Mouse (Mus musculus) hindbrain, postnatal 0 days (tissue): Measurements from ENCODE around the gene Arf1. TPM values are rescaled to one million over a fixed set of nuclear protein-coding genes. Genes with fewer than 3 reads are reported as not detected.

Experiments used
- ATAC-seq: fragments of 200-750 bp; cut with Nextera tagmentation; 2 replicates; pipeline ENCODE4 v1.8.0; 2017; ENCODE audit warnings: mild to moderate bottlenecking, moderate TSS enrichment, moderate library complexity
- DNase-seq: peaks from one replicate; pipeline ENCODE4 v3.0.0-alpha.2; 2015; ENCODE audit warnings: low spot score
- H3K27ac ChIP-seq: fragments of 300-500 bp; sonication (generic); 2 replicates; pipeline ENCODE4 v1.5.1; 2014; ENCODE audit warnings: mild to moderate bottlenecking
- H3K27me3 ChIP-seq: fragments of 300-500 bp; sonication (generic); 2 replicates; pipeline ENCODE4 v1.6.1; 2014; ENCODE audit warnings: low read length, mixed read lengths; ENCODE audit not compliant: insufficient read depth
- H3K36me3 ChIP-seq: fragments of 300-500 bp; sonication (generic); 2 replicates; pipeline ENCODE4 v1.6.1; 2014; ENCODE audit warnings: low read length, mixed read lengths; ENCODE audit not compliant: insufficient read depth
- H3K4me1 ChIP-seq: fragments of 300-500 bp; sonication (generic); 2 replicates; pipeline ENCODE4 v1.6.1; 2014; ENCODE audit warnings: antibody characterized with exemption, low read length, mixed read lengths; ENCODE audit not compliant: insufficient read depth
- H3K4me2 ChIP-seq: fragments of 300-500 bp; sonication (generic); 2 replicates; pipeline ENCODE4 v1.6.1; 2014; ENCODE audit warnings: low read depth, mild to moderate bottlenecking, low read length, moderate library complexity, mixed read lengths
- H3K4me3 ChIP-seq: fragments of 300-500 bp; sonication (generic); 2 replicates; pipeline ENCODE4 v1.5.1; 2014; ENCODE audit warnings: low read length
- H3K9ac ChIP-seq: fragments of 300-500 bp; sonication (generic); replicated peaks from 2 replicates; pipeline ENCODE4 v1.6.1; 2014; ENCODE audit warnings: mild to moderate bottlenecking, low read length, moderate library complexity, mixed read lengths
- H3K9me3 ChIP-seq: fragments of 300-500 bp; sonication (generic); 2 replicates; pipeline ENCODE4 v1.6.1; 2016; ENCODE audit warnings: low read length, mixed read lengths
- CTCF ChIP-seq: IDR thresholded peaks from 2 replicates; pipeline ENCODE4 v1.5.1; 2016; ENCODE audit warnings: antibody characterized with exemption, control low read depth, low read depth
- WGBS: fragments of 180-500 bp; shearing (Covaris S2); extraction: QIAGEN DNeasy Blood & Tissue Kit; methylation state at CpG from one replicate; pipeline ENCODE4 v1.1.7; 2014; 5-methylcytosine and 5-hydroxymethylcytosine counted together
- polyA plus RNA-seq: library from polyadenylated mRNA; unstranded; fragments of >200 nt; fragmentation: Nextera tagmentation; extraction: Ambion mirVana; gene quantifications from 2 replicates; pipeline ENCODE4 v1.2.1, GENCODE M21; 2015
- total RNA-seq: library from RNA; depleted of rRNA; stranded (reverse); fragments of >200 nt; gene quantifications from 2 replicates; pipeline ENCODE4 v1.2.3, GENCODE M21; 2014; rRNA removed

The Arf1 gene
- total RNA-seq (352 and 363 TPM in 2 replicates), polyA plus RNA-seq (609 and 632 TPM in 2 replicates)

- Histone ChIP-seq H3K4me2 (peak within 1 kb of the TSS; percentile 71), H3K27me3 (no peaks in the 10 kb centered on the region), H3K9me3 (no peaks in the 10 kb centered on the region), H3K36me3 (no peaks in the 10 kb centered on the region), H3K27ac (peak within 1 kb of the TSS; percentile 94), H3K4me1 (peaks cover 12% of the 10 kb centered on the region), H3K4me3 (peak within 1 kb of the TSS; percentile 93), H3K9ac (peak within 1 kb of the TSS; percentile 95)
- no peak for TF ChIP-seq CTCF
- peak; percentile 99 for DNase-seq
- peak; percentile 97 for ATAC-seq
- WGBS: 4% methylated on average over 58 of the region's 59 CpGs
Observed at GRCm38 (mm10) chr11:59228122-59228953, at the start of gene Arf1. Gene Arf1, minus strand, starts transcription at chr11:59228270.

DNA sequence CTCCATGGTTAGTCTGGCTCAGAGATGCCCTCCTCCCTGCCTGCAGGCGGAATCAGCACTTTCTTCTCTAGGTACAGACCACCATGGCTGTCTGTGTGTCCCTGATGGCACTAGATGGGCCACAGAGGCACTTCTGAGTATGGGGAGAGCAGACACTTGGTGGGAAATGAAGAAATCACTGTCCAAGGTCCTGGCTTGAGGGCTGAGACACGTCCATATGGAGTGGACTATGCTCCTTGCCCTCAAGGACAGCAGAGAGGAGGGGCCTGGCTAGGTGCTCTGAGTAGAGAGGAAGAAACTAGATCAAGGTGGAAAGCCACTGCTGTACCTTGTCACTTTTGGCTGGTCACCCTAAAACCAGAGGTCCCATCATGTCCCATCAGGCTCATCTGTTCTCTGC, 48.8 kb upstream of the Arf1 start:
- Histone ChIP-seq H3K9ac (no peak overlapping the region), H3K9me3 (no peaks in the 10 kb centered on the region), H3K27me3 (no peaks in the 10 kb centered on the region), H3K4me2 (no peak overlapping the region), H3K36me3 (no peaks in the 10 kb centered on the region), H3K27ac (no peak overlapping the region), H3K4me1 (no peaks in the 10 kb centered on the region), H3K4me3 (no peak overlapping the region)
- ATAC-seq: no peak
- WGBS: 47% methylated on average over 2 of the region's 2 CpGs
- no peak for DNase-seq
- no peak for TF ChIP-seq CTCF

DNA sequence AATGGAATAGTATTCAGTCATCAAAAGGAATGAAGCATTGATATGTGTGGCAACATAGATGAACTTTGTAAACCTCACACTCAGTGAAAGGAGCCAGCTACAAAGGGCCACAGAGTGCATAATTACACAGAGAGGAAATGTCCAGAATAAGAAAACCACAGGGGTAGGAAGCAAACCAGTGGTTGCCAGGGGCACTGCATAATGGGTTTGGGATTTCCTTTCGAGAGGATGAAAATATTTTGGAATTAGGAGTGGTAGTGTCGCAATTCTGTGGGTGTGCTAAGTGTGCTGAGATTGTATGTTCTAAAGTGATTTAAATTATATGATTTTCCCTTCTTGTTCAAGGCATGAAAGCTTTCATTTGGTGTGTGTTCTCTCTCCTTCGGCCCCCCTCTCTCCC, 46.1 kb upstream of the Arf1 start:
- WGBS: 63% methylated on average over 3 of the region's 3 CpGs
- ATAC-seq: no peak
- TF ChIP-seq CTCF: no peak

DNA sequence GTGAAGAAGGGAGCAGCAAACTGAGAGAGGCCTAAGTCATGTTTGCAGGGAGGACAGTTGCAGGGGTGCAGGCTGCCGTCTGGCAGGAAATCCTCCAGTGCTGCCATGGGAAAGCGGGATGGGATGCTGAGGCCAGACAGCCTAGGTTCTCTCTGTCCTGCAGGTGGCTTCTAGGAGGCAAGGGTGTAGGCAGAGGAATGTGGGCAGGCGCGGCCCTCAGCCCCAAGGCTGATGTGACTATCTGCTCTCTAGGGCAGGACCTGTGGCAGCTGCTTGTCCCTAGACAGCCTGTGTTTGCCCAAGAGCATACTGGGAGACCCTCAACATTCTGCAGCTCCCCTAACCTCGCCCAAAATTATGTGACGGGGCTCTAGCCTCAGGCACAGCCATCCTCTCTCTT, 38.7 kb upstream of the Arf1 start:
- no peak for TF ChIP-seq CTCF
- no peak overlapping the region for H3K27ac ChIP-seq
- no peaks in the 10 kb centered on the region for H3K27me3 ChIP-seq
- ATAC-seq (no peak), DNase-seq (no peak)
- no peaks in the 10 kb centered on the region for H3K9me3 ChIP-seq
- peaks cover 14% of the 10 kb centered on the region; the same call in 1 of the 2 replicates for H3K4me1 ChIP-seq
- no peak overlapping the region for H3K4me2 ChIP-seq
- H3K9ac ChIP-seq: no peak overlapping the region
- 31% methylated on average over 6 of the region's 6 CpGs for WGBS
- no peak overlapping the region for H3K4me3 ChIP-seq
- no peaks in the 10 kb centered on the region for H3K36me3 ChIP-seq

More for the DNA sequence above, 46.1 kb upstream of the Arf1 start:
- Histone ChIP-seq H3K4me1 (no peaks in the 10 kb centered on the region), H3K27ac (no peak overlapping the region), H3K9me3 (no peaks in the 10 kb centered on the region), H3K4me2 (no peak overlapping the region), H3K36me3 (no peaks in the 10 kb centered on the region), H3K27me3 (no peaks in the 10 kb centered on the region), H3K9ac (no peak overlapping the region), H3K4me3 (no peak overlapping the region)
- DNase-seq: no peak

DNA sequence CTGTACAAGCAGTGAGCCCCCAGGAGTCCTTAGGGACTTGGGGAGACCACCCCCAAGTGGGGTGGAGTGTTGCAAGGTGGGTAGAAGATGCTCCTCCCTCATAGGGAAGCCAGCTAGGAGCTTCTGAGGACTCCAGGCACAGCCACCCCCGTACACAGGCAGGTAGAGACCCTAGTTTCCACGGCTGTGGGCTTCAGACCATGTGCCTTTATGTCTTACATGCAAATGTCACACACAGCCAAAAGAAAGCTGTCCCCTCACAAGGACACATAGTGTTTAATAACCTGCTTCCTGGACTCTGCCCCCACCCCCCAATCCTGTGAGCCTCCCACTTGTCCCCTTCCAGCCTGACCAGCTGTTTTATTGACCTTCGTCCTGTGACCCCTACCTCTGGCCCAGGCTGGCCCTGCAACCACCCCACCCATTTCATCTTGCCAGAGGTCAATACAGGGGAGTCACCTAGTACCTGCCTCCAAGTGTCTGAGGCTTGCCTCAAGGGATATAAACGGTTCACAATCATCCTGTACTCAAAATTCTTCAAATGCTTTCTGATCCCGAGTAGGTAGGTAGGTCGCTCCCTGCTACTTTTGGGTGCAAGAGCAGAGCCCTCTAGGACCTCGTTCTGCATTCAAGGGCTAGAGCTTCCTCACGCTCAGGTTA, 37.2 kb upstream of the Arf1 start:
- ATAC-seq: no peak
- Histone ChIP-seq H3K4me2 (no peak overlapping the region; the same call in 1 of the 2 replicates), H3K27me3 (no peaks in the 10 kb centered on the region), H3K9me3 (no peaks in the 10 kb centered on the region), H3K4me3 (no peak overlapping the region), H3K36me3 (no peaks in the 10 kb centered on the region), H3K9ac (no peak overlapping the region), H3K27ac (no peak overlapping the region), H3K4me1 (peaks cover 14% of the 10 kb centered on the region; the same call in 1 of the 2 replicates)
- no peak for TF ChIP-seq CTCF
- DNase-seq: no peak
- 56% methylated on average over 8 of the region's 8 CpGs for WGBS

DNA sequence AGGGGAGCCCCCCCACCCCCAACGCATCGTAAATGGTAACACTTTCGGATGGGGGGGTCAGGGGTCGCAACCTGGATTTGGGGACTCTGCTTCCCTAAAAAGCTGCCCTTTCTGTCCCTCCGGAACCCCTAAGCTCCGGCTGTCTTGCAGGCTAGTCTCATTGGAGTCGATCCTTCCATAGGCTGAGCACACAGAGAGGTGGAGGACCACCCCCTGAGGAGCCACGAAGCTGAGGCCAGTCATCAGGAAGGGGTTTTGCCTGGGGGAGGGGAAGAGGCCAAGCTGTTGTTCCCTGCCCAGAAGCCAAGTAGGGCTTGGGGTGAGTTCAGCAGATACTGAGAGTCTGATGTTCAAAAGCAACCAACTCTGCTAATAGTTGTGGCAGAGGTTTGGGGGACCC, 36.5 kb upstream of the Arf1 start:
- TF ChIP-seq CTCF: no peak
- H3K9ac ChIP-seq: peak overlapping the region; percentile 64
- no peaks in the 10 kb centered on the region for H3K36me3 ChIP-seq
- no peaks in the 10 kb centered on the region for H3K9me3 ChIP-seq
- ATAC-seq (peak; percentile 22), DNase-seq (peak; percentile 33)
- peak overlapping the region; percentile 74 for H3K4me2 ChIP-seq
- H3K27ac ChIP-seq: 0 out of 2 replicates have a peak overlapping the region, but pooled peaks have one; percentile 36
- H3K4me3 ChIP-seq: peak overlapping the region; percentile 46
- no peaks in the 10 kb centered on the region for H3K27me3 ChIP-seq
- WGBS: 2% methylated on average over 8 of the region's 8 CpGs
- H3K4me1 ChIP-seq: peaks cover 14% of the 10 kb centered on the region; the same call in 1 of the 2 replicates
